Mouse (Mus musculus) C2C12 (cell line): ENCODE results near the gene Ppara. TPM values are rescaled to one million over a fixed set of nuclear protein-coding genes. Genes with fewer than 3 reads are reported as not detected.
A peak's percentile ranks its signal among the peaks of the same experiment; 100 is the strongest.

Source experiments
- H3K27me3 ChIP-seq: one replicate; pipeline ENCODE4 v1.6.1; 2011; ENCODE audit not compliant: control insufficient read depth, insufficient read depth, insufficient read length
- H3K36me3 ChIP-seq: one replicate; pipeline ENCODE4 v1.6.1; 2011; ENCODE audit not compliant: control insufficient read depth, insufficient read depth
- H3K4me3 ChIP-seq: one replicate; pipeline ENCODE4 v1.5.1; 2011; ENCODE audit warnings: mild to moderate bottlenecking, control low read depth; ENCODE audit not compliant: poor library complexity, insufficient read depth, severe bottlenecking
- H3K79me2 ChIP-seq: one replicate; pipeline ENCODE4 v1.6.1; 2011; ENCODE audit not compliant: control insufficient read depth, insufficient read depth
- H3K79me3 ChIP-seq: one replicate; pipeline ENCODE4 v1.6.1; 2011; ENCODE audit warnings: low read depth, control low read depth
- H3ac ChIP-seq: one replicate; pipeline ENCODE3; 2011; ENCODE audit warnings: low read depth; ENCODE audit not compliant: control insufficient read depth, insufficient read length
- CEBPB ChIP-seq: IDR thresholded peaks from one replicate; pipeline ENCODE4 v1.6.1; 2011; ENCODE audit warnings: low read depth, mild to moderate bottlenecking, control low read depth, moderate library complexity
- CTCF ChIP-seq: IDR thresholded peaks from one replicate; pipeline ENCODE4 v1.5.1; 2011; ENCODE audit not compliant: control insufficient read depth, insufficient read depth, insufficient read length
- FOSL1 ChIP-seq: IDR thresholded peaks from one replicate; pipeline ENCODE4 v1.8.0; 2011; ENCODE audit warnings: mild to moderate bottlenecking, low read length; ENCODE audit not compliant: poor library complexity, insufficient read depth, severe bottlenecking
- MAX ChIP-seq: IDR thresholded peaks from one replicate; pipeline ENCODE4 v1.6.1; 2011; ENCODE audit warnings: mild to moderate bottlenecking, control low read depth
- MYOD1 ChIP-seq: IDR thresholded peaks from one replicate; pipeline ENCODE4 v1.6.1; 2011; ENCODE audit warnings: low read depth; ENCODE audit not compliant: control insufficient read depth, insufficient read length
- MYOG ChIP-seq: IDR thresholded peaks from one replicate; pipeline ENCODE4 v1.6.1; 2011; ENCODE audit not compliant: control insufficient read depth, insufficient read length; ENCODE audit errors: extremely low read depth
- USF1 ChIP-seq: IDR thresholded peaks from one replicate; pipeline ENCODE4 v1.6.1; 2011; ENCODE audit warnings: low read depth, mild to moderate bottlenecking, control low read depth, moderate library complexity
- polyA plus RNA-seq: library from polyadenylated mRNA; unstranded; fragments of >200 nt; fragmentation: generic; extraction: Trizol; gene quantifications from one replicate; pipeline ENCODE4 v1.2.1, GENCODE M21; 2012; ENCODE audit warnings: missing spikeins

Ppara gene
- polyA plus RNA-seq, 1 experiment = 0.08 TPM

DNA sequence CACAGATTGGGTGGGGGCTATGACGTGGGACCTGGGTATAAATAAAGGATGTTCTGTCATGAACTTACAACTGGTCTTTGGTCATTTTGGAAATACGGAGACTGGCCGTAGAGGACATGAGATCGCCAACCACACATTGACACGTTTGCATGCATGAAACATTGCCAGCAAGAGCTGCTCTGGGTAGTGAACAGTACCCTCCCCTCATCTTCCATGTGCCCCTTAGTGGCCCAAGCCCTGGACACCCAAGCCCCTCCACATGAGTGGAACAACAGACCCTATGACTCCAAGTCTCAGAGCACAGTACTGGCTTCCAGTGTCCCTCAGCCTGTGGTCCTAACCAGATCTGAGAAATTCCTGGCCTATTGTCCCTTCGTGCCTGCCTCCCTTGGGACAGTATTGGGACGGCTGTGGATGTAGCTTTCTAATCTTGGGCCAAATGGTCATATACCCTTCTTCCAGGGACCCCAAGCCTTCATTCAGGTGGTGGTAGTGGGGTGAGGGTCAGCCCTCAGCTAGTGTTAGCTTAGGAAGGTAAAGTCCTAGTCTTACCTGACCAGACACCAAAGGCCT is 27.2 kb upstream of the Ppara start:
- H3ac ChIP-seq = no peak overlapping the region
- no peak overlapping the region for H3K4me3 ChIP-seq
- no peaks in the 10 kb centered on the region for H3K27me3 ChIP-seq
- TF ChIP-seq FOSL1 (no peak), CEBPB (no peak)
- peaks cover 22% of the 10 kb centered on the region for H3K79me2 ChIP-seq
- H3K79me3 ChIP-seq = no peaks in the 10 kb centered on the region
- peaks cover 51% of the 10 kb centered on the region for H3K36me3 ChIP-seq

GRCm38 (mm10) chr15:85708217-85708616 is 26.6 kb upstream of the Ppara start:
- Histone ChIP-seq H3K79me3 (no peaks in the 10 kb centered on the region), H3K4me3 (no peak overlapping the region), H3K36me3 (peaks cover 45% of the 10 kb centered on the region), H3K79me2 (peaks cover 15% of the 10 kb centered on the region), H3K27me3 (no peaks in the 10 kb centered on the region), H3ac (no peak overlapping the region)
- TF ChIP-seq FOSL1 (no peak), MYOG (no peak), CEBPB (no peak), MAX (no peak), CTCF (no peak), MYOD1 (no peak), USF1 (no peak)

- Histone ChIP-seq H3K27me3 (no peaks in the 10 kb centered on the region), H3K36me3 (peaks cover 38% of the 10 kb centered on the region), H3ac (no peak overlapping the region), H3K4me3 (no peak overlapping the region), H3K79me2 (peaks cover 11% of the 10 kb centered on the region), H3K79me3 (no peaks in the 10 kb centered on the region)
- TF ChIP-seq MAX (no peak), MYOG (no peak), CEBPB (no peak), CTCF (no peak), MYOD1 (no peak), USF1 (no peak), FOSL1 (no peak)
These were observed 25.9 kb upstream of the Ppara start for GRCm38 (mm10) chr15:85708843-85709242.

- Histone ChIP-seq H3K4me3 (no peak overlapping the region), H3K27me3 (no peaks in the 10 kb centered on the region), H3ac (no peak overlapping the region), H3K79me2 (peaks cover 5% of the 10 kb centered on the region), H3K36me3 (peaks cover 33% of the 10 kb centered on the region), H3K79me3 (no peaks in the 10 kb centered on the region)
- no peak for TF ChIP-seq CEBPB
- peak; percentile 75 for TF ChIP-seq CTCF
- peak; percentile 53 for TF ChIP-seq MAX
These were observed 25.4 kb upstream of the Ppara start for GRCm38 (mm10) chr15:85709268-85709973.

GRCm38 (mm10) chr15:85710179-85710578 is 24.6 kb upstream of the Ppara start:
- Histone ChIP-seq H3K4me3 (no peak overlapping the region), H3K79me2 (no peaks in the 10 kb centered on the region), H3K36me3 (peaks cover 25% of the 10 kb centered on the region), H3ac (no peak overlapping the region), H3K79me3 (no peaks in the 10 kb centered on the region), H3K27me3 (no peaks in the 10 kb centered on the region)
- TF ChIP-seq USF1 (no peak), CTCF (peak; percentile 98)

- TF ChIP-seq CEBPB (no peak), FOSL1 (no peak), USF1 (no peak)
- Histone ChIP-seq H3K79me2 (no peaks in the 10 kb centered on the region), H3K4me3 (no peak overlapping the region), H3K36me3 (peaks cover 18% of the 10 kb centered on the region), H3K79me3 (no peaks in the 10 kb centered on the region), H3K27me3 (no peaks in the 10 kb centered on the region), H3ac (no peak overlapping the region)
These were observed 23.9 kb upstream of the Ppara start for GRCm38 (mm10) chr15:85710641-85711580.
